Mouse (Mus musculus) hindbrain, embryonic 11.5 days (tissue): Measurements from ENCODE around the gene Pdzd2. TPM values are rescaled to one million over a fixed set of nuclear protein-coding genes. Genes with fewer than 3 reads are reported as not detected.

Experiments
- ATAC-seq: fragments of 200-750 bp; cut with Nextera tagmentation; 2 replicates; pipeline ENCODE4 v1.8.0; 2017; ENCODE audit warnings: mild to moderate bottlenecking, moderate TSS enrichment, moderate library complexity; ENCODE audit not compliant: low FRiP score
- DNase-seq: peaks from one replicate; pipeline ENCODE4 v3.0.0-alpha.2; 2015; ENCODE audit warnings: low spot score
- H3K27ac ChIP-seq: fragments of 300-500 bp; sonication (generic); 2 replicates; pipeline ENCODE4 v1.5.1; 2014; ENCODE audit warnings: mild to moderate bottlenecking, low read depth, low read length
- H3K27me3 ChIP-seq: fragments of 300-500 bp; sonication (generic); 2 replicates; pipeline ENCODE4 v1.6.1; 2014; ENCODE audit warnings: mild to moderate bottlenecking, low read length, moderate library complexity, mixed read lengths; ENCODE audit not compliant: control insufficient read depth, insufficient read depth
- H3K36me3 ChIP-seq: fragments of 300-500 bp; sonication (generic); 2 replicates; pipeline ENCODE4 v1.6.1; 2014; ENCODE audit warnings: mild to moderate bottlenecking, low read length, moderate library complexity, mixed read lengths; ENCODE audit not compliant: control insufficient read depth, insufficient read depth
- H3K4me1 ChIP-seq: fragments of 300-500 bp; sonication (generic); replicated peaks from 2 replicates; pipeline ENCODE4 v1.6.1; 2014; ENCODE audit warnings: low read length, mixed read lengths; ENCODE audit not compliant: control insufficient read depth, insufficient read depth
- H3K4me2 ChIP-seq: fragments of 300-500 bp; sonication (generic); replicated peaks from 2 replicates; pipeline ENCODE4 v1.6.1; 2014; ENCODE audit warnings: mild to moderate bottlenecking, low read depth, low read length
- H3K4me3 ChIP-seq: fragments of 300-500 bp; sonication (generic); 2 replicates; pipeline ENCODE4 v1.5.1; 2014; ENCODE audit warnings: low read depth, low read length
- H3K9ac ChIP-seq: fragments of 300-500 bp; sonication (generic); 2 replicates; pipeline ENCODE4 v1.6.1; 2014; ENCODE audit warnings: low read depth, low read length
- H3K9me3 ChIP-seq: fragments of 300-500 bp; sonication (generic); 2 replicates; pipeline ENCODE4 v1.6.1; 2016; ENCODE audit warnings: low read length; ENCODE audit not compliant: control insufficient read depth
- WGBS: fragments of 180-500 bp; shearing (Covaris S2); extraction: QIAGEN DNeasy Blood & Tissue Kit; methylation state at CpG from one replicate; pipeline ENCODE4 v1.1.7; 2014; 5-methylcytosine and 5-hydroxymethylcytosine counted together
- polyA plus RNA-seq: library from polyadenylated mRNA; unstranded; fragments of >200 nt; fragmentation: Nextera tagmentation; extraction: Ambion mirVana; gene quantifications from 2 replicates; pipeline ENCODE4 v1.2.1, GENCODE M21; 2014

Gene Pdzd2
- polyA plus RNA-seq, 1 experiment from 2014 or later: 5.5 TPM

GRCm38 (mm10) chr15:12557663-12558436 is 181.9 kb downstream of the Pdzd2 start:
- 79% methylated on average over 11 of the region's 11 CpGs for WGBS
- H3K9me3 ChIP-seq: no peaks in the 10 kb centered on the region
- ATAC-seq (no peak), DNase-seq (no peak)
- H3K4me1 ChIP-seq: no peaks in the 10 kb centered on the region
- H3K4me2 ChIP-seq: no peak overlapping the region
- H3K36me3 ChIP-seq: no peaks in the 10 kb centered on the region
- H3K9ac ChIP-seq: no peak overlapping the region
- H3K27ac ChIP-seq: no peak overlapping the region
- H3K27me3 ChIP-seq: no peaks in the 10 kb centered on the region
- no peak overlapping the region for H3K4me3 ChIP-seq

- no peak overlapping the region for H3K4me2 ChIP-seq
- H3K4me1 ChIP-seq: 0 out of 2 replicates have a peak, but pooled peaks cover 2% of the 10 kb centered on the region
- no peak overlapping the region for H3K27ac ChIP-seq
- H3K36me3 ChIP-seq: no peaks in the 10 kb centered on the region
- no peak overlapping the region for H3K9ac ChIP-seq
- no peaks in the 10 kb centered on the region for H3K9me3 ChIP-seq
- no peak for DNase-seq
- H3K27me3 ChIP-seq: peaks cover 5% of the 10 kb centered on the region
- no peak overlapping the region for H3K4me3 ChIP-seq
- WGBS: 76% methylated on average over 3 of the region's 3 CpGs
- no peak for ATAC-seq
These were observed 186.5 kb downstream of the Pdzd2 start for GRCm38 (mm10) chr15:12553211-12553610.

GRCm38 (mm10) chr15:12550919-12551318 is 188.8 kb downstream of the Pdzd2 start:
- DNase-seq: no peak
- WGBS: 32% methylated on average over 3 of the region's 3 CpGs
- Histone ChIP-seq H3K4me3 (no peak overlapping the region), H3K27me3 (peaks cover 5% of the 10 kb centered on the region), H3K27ac (no peak overlapping the region), H3K4me1 (0 out of 2 replicates have a peak, but pooled peaks cover 2% of the 10 kb centered on the region), H3K9ac (no peak overlapping the region), H3K36me3 (no peaks in the 10 kb centered on the region), H3K4me2 (no peak overlapping the region), H3K9me3 (no peaks in the 10 kb centered on the region)
- ATAC-seq: no peak

- no peak overlapping the region for H3K9ac ChIP-seq
- DNase-seq (peak; percentile 12), ATAC-seq (no peak)
- no peaks in the 10 kb centered on the region for H3K9me3 ChIP-seq
- H3K27ac ChIP-seq: no peak overlapping the region
- H3K4me1 ChIP-seq: 0 out of 2 replicates have a peak, but pooled peaks cover 2% of the 10 kb centered on the region
- no peaks in the 10 kb centered on the region for H3K36me3 ChIP-seq
- peak overlapping the region; percentile 70 for H3K4me2 ChIP-seq
- H3K4me3 ChIP-seq: no peak overlapping the region
- 34% methylated on average over 9 of the region's 9 CpGs for WGBS
- peaks cover 5% of the 10 kb centered on the region for H3K27me3 ChIP-seq
These were observed 189.3 kb downstream of the Pdzd2 start for GRCm38 (mm10) chr15:12550376-12550775.

GRCm38 (mm10) chr15:12549919-12550305 is 189.8 kb downstream of the Pdzd2 start:
- Histone ChIP-seq H3K4me3 (peak overlapping the region; percentile 32), H3K9ac (peak overlapping the region; percentile 7; the same call in 1 of the 2 replicates), H3K27ac (no peak overlapping the region), H3K4me1 (0 out of 2 replicates have a peak, but pooled peaks cover 2% of the 10 kb centered on the region), H3K36me3 (no peaks in the 10 kb centered on the region), H3K9me3 (no peaks in the 10 kb centered on the region), H3K27me3 (peaks cover 5% of the 10 kb centered on the region), H3K4me2 (peak overlapping the region; percentile 70)
- WGBS: under 1% methylated on average over 13 of the region's 13 CpGs
- peak; percentile 52 for DNase-seq
- peak; percentile 45; the same call in 1 of the 2 replicates for ATAC-seq

GRCm38 (mm10) chr15:12549271-12549918 is 190.3 kb downstream of the Pdzd2 start:
- peak; percentile 64 for DNase-seq
- Histone ChIP-seq H3K36me3 (no peaks in the 10 kb centered on the region), H3K9ac (peak overlapping the region; percentile 7; the same call in 1 of the 2 replicates), H3K4me3 (peak overlapping the region; percentile 32), H3K27me3 (peaks cover 5% of the 10 kb centered on the region), H3K27ac (no peak overlapping the region), H3K4me2 (peak overlapping the region; percentile 70), H3K9me3 (no peaks in the 10 kb centered on the region), H3K4me1 (0 out of 2 replicates have a peak, but pooled peaks cover 2% of the 10 kb centered on the region)
- ATAC-seq: peak; percentile 65
- WGBS: under 1% methylated on average over 28 of the region's 28 CpGs

GRCm38 (mm10) chr15:12548696-12549095 is 191.0 kb downstream of the Pdzd2 start:
- no peak overlapping the region for H3K9ac ChIP-seq
- no peaks in the 10 kb centered on the region for H3K36me3 ChIP-seq
- H3K9me3 ChIP-seq: no peaks in the 10 kb centered on the region
- peak overlapping the region; percentile 70 for H3K4me2 ChIP-seq
- H3K27ac ChIP-seq: no peak overlapping the region
- peak overlapping the region; percentile 32; the same call in 1 of the 2 replicates for H3K4me3 ChIP-seq
- ATAC-seq: no peak
- H3K4me1 ChIP-seq: 0 out of 2 replicates have a peak, but pooled peaks cover 2% of the 10 kb centered on the region
- 41% methylated on average over 4 of the region's 4 CpGs for WGBS
- peak; percentile 16 for DNase-seq
- H3K27me3 ChIP-seq: peaks cover 5% of the 10 kb centered on the region

GRCm38 (mm10) chr15:12547640-12548405 is 191.9 kb downstream of the Pdzd2 start:
- 0 out of 2 replicates have a peak, but pooled peaks cover 2% of the 10 kb centered on the region for H3K4me1 ChIP-seq
- H3K9me3 ChIP-seq: no peaks in the 10 kb centered on the region
- no peaks in the 10 kb centered on the region for H3K36me3 ChIP-seq
- H3K27me3 ChIP-seq: peaks cover 5% of the 10 kb centered on the region
- H3K4me3 ChIP-seq: no peak overlapping the region
- H3K27ac ChIP-seq: no peak overlapping the region
- ATAC-seq: no peak
- H3K4me2 ChIP-seq: no peak overlapping the region
- H3K9ac ChIP-seq: no peak overlapping the region
- WGBS: 74% methylated on average over 5 of the region's 5 CpGs
- no peak for DNase-seq
